Mouse (Mus musculus): ENCODE data around the gene Sdr42e1. TPM values are rescaled to one million over a fixed set of nuclear protein-coding genes. Genes with fewer than 3 reads are reported as not detected.
A peak's percentile ranks its signal among the peaks of the same experiment; 100 is the strongest.

Gene Sdr42e1
- polyA plus RNA-seq, 1 experiment, result 3.6 TPM

DNA sequence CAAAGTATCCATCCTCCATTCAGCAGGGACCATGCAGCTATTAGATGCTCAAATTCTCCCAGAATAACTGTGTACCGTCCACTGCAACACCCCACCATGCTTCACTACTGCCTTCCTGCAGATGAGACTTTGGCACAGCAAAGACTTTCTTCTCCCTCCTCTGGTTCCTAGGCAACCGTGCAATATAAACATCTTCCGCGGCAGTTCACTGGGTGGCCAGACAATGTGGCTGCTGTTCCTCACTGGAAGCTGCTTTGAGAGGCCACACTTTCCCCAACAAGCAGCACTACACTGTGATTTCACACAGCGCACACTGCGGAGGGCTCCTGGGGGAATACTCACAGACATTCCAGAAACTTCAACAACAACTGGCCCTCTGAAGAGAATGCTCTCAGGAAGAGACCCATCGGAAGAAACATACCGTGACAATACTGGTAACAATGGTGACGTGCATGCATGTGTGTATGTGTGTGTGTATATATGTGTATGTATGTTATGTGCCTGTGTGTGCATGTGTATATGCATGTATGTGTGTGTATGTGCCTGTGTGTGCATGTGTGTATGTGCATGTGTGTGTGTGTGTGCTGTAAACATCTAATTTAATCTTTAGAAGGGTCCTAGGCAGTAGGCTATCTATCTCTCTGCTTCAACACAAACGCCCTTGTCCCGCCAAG is 13.0 kb downstream of the Sdr42e1 start:
- Histone ChIP-seq H3K27ac (ENCODE audit: control insufficient read depth, insufficient read depth, low read depth, low read length) (no peak overlapping the region), H3K4me1 (ENCODE audit: control insufficient read depth, insufficient read depth, low read length) (peaks cover 5% of the 10 kb centered on the region; the same call in 1 of the 2 replicates), H3K36me3 (ENCODE audit: control insufficient read depth, insufficient read depth, low read length) (no peaks in the 10 kb centered on the region; the same call in 1 of the 2 replicates), H3K4me3 (ENCODE audit: control insufficient read depth, low read depth, low read length) (no peak overlapping the region), H3K27me3 (ENCODE audit: control insufficient read depth, insufficient read depth, low read length) (no peaks in the 10 kb centered on the region)
- TF ChIP-seq CTCF (IDR thresholded peaks at IDR 0.05; ENCODE audit: control insufficient read depth, insufficient read depth, insufficient replicate concordance, low read depth, low read length) (no peak), POLR2A (IDR thresholded peaks at IDR 0.05; ENCODE audit: control insufficient read depth, low read depth, low read length) (no peak)

DNA sequence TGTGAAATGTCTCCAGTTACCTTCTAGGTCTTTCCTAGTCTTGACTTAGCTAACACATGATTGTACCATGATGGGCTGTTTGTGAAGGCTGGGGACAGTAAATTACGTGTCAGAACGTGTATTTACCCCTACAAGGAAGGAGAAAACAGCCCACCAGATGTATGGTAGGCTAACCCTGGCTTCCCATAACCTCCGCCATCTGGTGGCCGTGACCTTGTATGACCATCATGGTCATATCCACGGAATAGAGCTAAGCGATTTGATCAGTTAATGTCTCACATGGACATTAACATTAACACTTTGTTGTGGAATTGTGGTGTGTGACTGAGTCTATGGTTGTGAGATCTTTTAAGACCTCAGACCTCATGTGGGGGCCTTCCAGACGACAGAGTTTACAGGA is 14.5 kb downstream of the Sdr42e1 start:
- H3K27me3 ChIP-seq (ENCODE audit: control insufficient read depth, insufficient read depth, low read length), result no peaks in the 10 kb centered on the region
- H3K4me1 ChIP-seq (ENCODE audit: control insufficient read depth, insufficient read depth, low read length), result peaks cover 5% of the 10 kb centered on the region; the same call in 1 of the 2 replicates
- no peaks in the 10 kb centered on the region; the same call in 1 of the 2 replicates for H3K36me3 ChIP-seq (ENCODE audit: control insufficient read depth, insufficient read depth, low read length)
- TF ChIP-seq CTCF (IDR thresholded peaks at IDR 0.05; ENCODE audit: control insufficient read depth, insufficient read depth, insufficient replicate concordance, low read depth, low read length) (no peak; the same call in 1 of the 2 replicates), POLR2A (IDR thresholded peaks at IDR 0.05; ENCODE audit: control insufficient read depth, low read depth, low read length) (no peak)
- H3K4me3 ChIP-seq (ENCODE audit: control insufficient read depth, low read depth, low read length), result no peak overlapping the region
- H3K27ac ChIP-seq (ENCODE audit: control insufficient read depth, insufficient read depth, low read depth, low read length), result no peak overlapping the region

DNA sequence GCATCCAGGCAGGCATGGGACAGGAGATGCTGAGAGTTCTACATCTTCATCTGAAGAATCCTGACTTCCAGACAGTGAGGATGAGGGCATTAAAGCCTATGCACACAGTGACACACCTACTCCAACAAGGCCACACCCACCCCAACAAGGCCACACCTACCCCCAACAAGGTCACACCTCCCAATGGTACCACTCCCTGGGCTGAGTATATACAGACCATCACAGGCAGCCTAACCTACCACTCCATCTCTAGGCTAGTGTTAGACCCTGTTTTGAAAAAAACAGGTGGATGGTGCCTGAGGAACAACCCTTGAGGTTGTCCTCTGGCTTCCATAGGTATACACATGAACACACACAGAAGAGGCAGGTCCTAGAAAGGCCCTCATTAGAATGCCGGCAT is 21.2 kb downstream of the Sdr42e1 start:
- no peaks in the 10 kb centered on the region for H3K4me1 ChIP-seq (ENCODE audit: control insufficient read depth, insufficient read depth, low read length)
- TF ChIP-seq CTCF (IDR thresholded peaks at IDR 0.05; ENCODE audit: control insufficient read depth, insufficient read depth, insufficient replicate concordance, low read depth, low read length), result no peak
- no peak for TF ChIP-seq POLR2A (IDR thresholded peaks at IDR 0.05; ENCODE audit: control insufficient read depth, low read depth, low read length)
- no peak overlapping the region for H3K27ac ChIP-seq (ENCODE audit: control insufficient read depth, insufficient read depth, low read depth, low read length)
- H3K4me3 ChIP-seq (ENCODE audit: control insufficient read depth, low read depth, low read length), result no peak overlapping the region
- no peaks in the 10 kb centered on the region for H3K36me3 ChIP-seq (ENCODE audit: control insufficient read depth, insufficient read depth, low read length)
- no peaks in the 10 kb centered on the region for H3K27me3 ChIP-seq (ENCODE audit: control insufficient read depth, insufficient read depth, low read length)

DNA sequence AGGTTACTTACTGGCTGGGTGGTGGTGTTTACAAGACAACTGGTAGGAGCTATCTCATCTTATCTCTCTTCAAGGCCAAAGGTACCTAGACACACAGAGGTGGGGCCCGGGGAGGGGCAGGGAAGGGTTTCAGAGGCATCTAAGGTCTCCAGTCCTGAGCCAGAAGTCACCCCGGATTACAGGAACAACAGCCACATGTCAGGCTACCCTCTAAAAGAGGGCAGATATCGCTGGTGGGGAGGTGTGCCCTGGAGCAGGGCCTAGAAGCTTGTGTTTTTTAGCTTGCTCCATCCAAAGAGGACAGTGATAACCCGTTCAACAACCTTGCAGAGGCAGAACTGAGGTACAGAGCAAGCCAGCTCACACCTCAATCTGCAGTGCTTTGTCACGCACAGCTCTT is 27.0 kb downstream of the Sdr42e1 start:
- no peaks in the 10 kb centered on the region for H3K36me3 ChIP-seq (ENCODE audit: control insufficient read depth, insufficient read depth, low read length)
- H3K27ac ChIP-seq (ENCODE audit: control insufficient read depth, insufficient read depth, low read depth, low read length), result no peak overlapping the region
- H3K4me3 ChIP-seq (ENCODE audit: control insufficient read depth, low read depth, low read length), result no peak overlapping the region
- H3K4me1 ChIP-seq (ENCODE audit: control insufficient read depth, insufficient read depth, low read length), result no peaks in the 10 kb centered on the region
- no peaks in the 10 kb centered on the region for H3K27me3 ChIP-seq (ENCODE audit: control insufficient read depth, insufficient read depth, low read length)
- no peak for TF ChIP-seq POLR2A (IDR thresholded peaks at IDR 0.05; ENCODE audit: control insufficient read depth, low read depth, low read length)
- no peak for TF ChIP-seq CTCF (IDR thresholded peaks at IDR 0.05; ENCODE audit: control insufficient read depth, insufficient read depth, insufficient replicate concordance, low read depth, low read length)

DNA sequence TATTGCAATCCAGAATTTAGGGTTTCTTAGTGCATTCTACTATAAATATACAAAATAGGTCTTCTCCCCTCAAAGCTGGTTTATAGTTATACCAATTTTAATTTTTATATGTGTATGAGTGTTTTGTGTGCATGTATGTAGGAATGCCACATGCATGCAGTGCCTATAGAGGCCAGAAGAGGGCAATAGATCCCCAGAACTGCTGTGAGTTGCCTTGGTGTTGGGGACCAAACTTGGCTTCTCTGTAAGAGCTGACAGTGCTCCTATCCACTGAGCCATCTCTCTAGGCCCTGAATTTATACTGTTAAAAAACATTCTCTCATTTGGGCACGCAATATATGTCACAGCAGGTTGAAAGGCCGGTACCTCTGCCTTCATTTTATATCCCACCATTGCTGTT is 27.5 kb downstream of the Sdr42e1 start:
- H3K4me3 ChIP-seq (ENCODE audit: control insufficient read depth, low read depth, low read length), result no peak overlapping the region
- no peaks in the 10 kb centered on the region for H3K36me3 ChIP-seq (ENCODE audit: control insufficient read depth, insufficient read depth, low read length)
- TF ChIP-seq POLR2A (IDR thresholded peaks at IDR 0.05; ENCODE audit: control insufficient read depth, low read depth, low read length) (no peak), CTCF (IDR thresholded peaks at IDR 0.05; ENCODE audit: control insufficient read depth, insufficient read depth, insufficient replicate concordance, low read depth, low read length) (peak; percentile 38; the same call in 1 of the 2 replicates)
- no peaks in the 10 kb centered on the region for H3K27me3 ChIP-seq (ENCODE audit: control insufficient read depth, insufficient read depth, low read length)
- no peak overlapping the region for H3K27ac ChIP-seq (ENCODE audit: control insufficient read depth, insufficient read depth, low read depth, low read length)
- H3K4me1 ChIP-seq (ENCODE audit: control insufficient read depth, insufficient read depth, low read length), result no peaks in the 10 kb centered on the region

DNA sequence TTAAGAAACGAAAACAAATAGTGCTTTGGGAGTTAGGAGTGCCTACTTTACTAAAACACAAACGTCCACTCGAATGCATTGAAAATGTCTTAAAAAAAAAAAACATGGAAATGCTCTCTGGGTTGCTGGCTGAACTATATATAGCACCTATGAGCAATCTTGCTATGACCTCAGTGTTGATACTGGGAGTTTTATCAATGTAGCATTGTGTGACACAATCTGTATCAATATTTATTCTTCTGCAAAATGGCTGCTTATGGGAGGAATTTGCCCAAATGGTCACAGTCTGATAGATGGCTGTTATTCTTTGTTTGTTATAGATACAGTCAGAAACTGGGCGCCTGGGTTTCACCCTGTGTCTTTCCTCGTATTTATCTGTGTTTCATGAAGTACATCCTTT is 28.0 kb downstream of the Sdr42e1 start:
- H3K4me3 ChIP-seq (ENCODE audit: control insufficient read depth, low read depth, low read length), result no peak overlapping the region
- H3K36me3 ChIP-seq (ENCODE audit: control insufficient read depth, insufficient read depth, low read length), result no peaks in the 10 kb centered on the region
- H3K4me1 ChIP-seq (ENCODE audit: control insufficient read depth, insufficient read depth, low read length), result no peaks in the 10 kb centered on the region
- TF ChIP-seq CTCF (IDR thresholded peaks at IDR 0.05; ENCODE audit: control insufficient read depth, insufficient read depth, insufficient replicate concordance, low read depth, low read length) (no peak), POLR2A (IDR thresholded peaks at IDR 0.05; ENCODE audit: control insufficient read depth, low read depth, low read length) (no peak)
- H3K27me3 ChIP-seq (ENCODE audit: control insufficient read depth, insufficient read depth, low read length), result no peaks in the 10 kb centered on the region
- H3K27ac ChIP-seq (ENCODE audit: control insufficient read depth, insufficient read depth, low read depth, low read length), result no peak overlapping the region

DNA sequence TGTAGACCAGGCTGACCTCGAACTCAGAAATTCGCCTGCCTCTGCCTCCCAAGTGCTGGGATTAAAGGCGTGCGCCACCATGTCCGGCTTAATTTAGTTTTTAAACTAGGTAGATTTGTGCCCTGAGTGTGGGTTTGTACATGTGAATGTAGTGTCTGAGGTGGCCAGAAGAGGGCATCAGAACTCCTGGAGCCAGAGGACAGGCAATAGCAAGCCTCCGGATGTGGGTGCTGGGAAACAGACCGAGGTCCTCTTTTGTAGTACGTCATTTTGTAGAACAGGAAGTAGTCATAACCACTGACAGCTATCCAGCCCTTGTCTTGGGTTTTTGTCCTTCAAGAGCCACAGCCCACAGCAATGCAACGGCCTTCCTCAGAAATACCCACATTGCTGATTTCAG is 33.9 kb downstream of the Sdr42e1 start:
- TF ChIP-seq CTCF (IDR thresholded peaks at IDR 0.05; ENCODE audit: control insufficient read depth, insufficient read depth, insufficient replicate concordance, low read depth, low read length) (no peak), POLR2A (IDR thresholded peaks at IDR 0.05; ENCODE audit: control insufficient read depth, low read depth, low read length) (no peak)
- Histone ChIP-seq H3K4me3 (ENCODE audit: control insufficient read depth, low read depth, low read length) (no peak overlapping the region), H3K27me3 (ENCODE audit: control insufficient read depth, insufficient read depth, low read length) (no peaks in the 10 kb centered on the region), H3K36me3 (ENCODE audit: control insufficient read depth, insufficient read depth, low read length) (no peaks in the 10 kb centered on the region), H3K4me1 (ENCODE audit: control insufficient read depth, insufficient read depth, low read length) (peaks cover 4% of the 10 kb centered on the region), H3K27ac (ENCODE audit: control insufficient read depth, insufficient read depth, low read depth, low read length) (no peak overlapping the region)
